Mouse (Mus musculus): ENCODE data around the gene Dffb. TPM values are rescaled to one million over a fixed set of nuclear protein-coding genes. Genes with fewer than 3 reads are reported as not detected.

Gene Dffb
- polyA plus RNA-seq (2014; fragmentation: Nextera tagmentation; extraction: Ambion mirVana), result 7.3 and 10.1 TPM in 2 replicates

- DNase-seq (ENCODE audit: low spot score), result peak; percentile 97
- peak; percentile 99 for ATAC-seq (ENCODE audit: low read depth)
These were observed at the start of gene Dffb, which contains the start of gene Cep104 for GRCm38 (mm10) chr4:153974431-153975291. Gene Dffb (minus strand): TSS chr4:153975126. Gene Cep104 (plus strand): TSS chr4:153975194.

GRCm38 (mm10) chr4:154023754-154024601, 49.1 kb upstream of the Dffb start:
- Histone ChIP-seq H3K27ac (replicated peaks; ENCODE audit: low read depth, low read length) (no peak overlapping the region), H3K9me3 (ENCODE audit: control insufficient read depth, low read length) (no peaks in the 10 kb centered on the region), H3K27me3 (replicated peaks; ENCODE audit: control insufficient read depth, insufficient read depth, low read length) (peaks cover 4% of the 10 kb centered on the region; the same call in 1 of the 2 replicates), H3K4me2 (ENCODE audit: low read depth, low read length) (0 out of 2 replicates have a peak overlapping the region, but pooled peaks have one; percentile 68), H3K4me1 (ENCODE audit: control insufficient read depth, insufficient read depth, low read length) (no peaks in the 10 kb centered on the region), H3K4me3 (ENCODE audit: low read depth, low read length) (no peak overlapping the region), H3K36me3 (ENCODE audit: control insufficient read depth, insufficient read depth, low read length) (peaks cover 33% of the 10 kb centered on the region), H3K9ac (ENCODE audit: low read depth, low read length) (0 out of 2 replicates have a peak overlapping the region, but pooled peaks have one; percentile 1)
- 28% methylated on average over 8 of the region's 8 CpGs for WGBS
- DNase-seq (ENCODE audit: low spot score) (no peak), ATAC-seq (ENCODE audit: low read depth) (no peak)

More at GRCm38 (mm10) chr4:153974431-153975291, at the start of gene Dffb, which contains the start of gene Cep104:
- Histone ChIP-seq H3K4me3 (ENCODE audit: low read depth, low read length) (peak within 1 kb of the TSS; percentile 98), H3K4me2 (ENCODE audit: low read depth, low read length) (peak within 1 kb of the TSS; percentile 90), H3K27me3 (replicated peaks; ENCODE audit: control insufficient read depth, insufficient read depth, low read length) (no peaks in the 10 kb centered on the region), H3K36me3 (ENCODE audit: control insufficient read depth, insufficient read depth, low read length) (peaks cover 32% of the 10 kb centered on the region), H3K9ac (ENCODE audit: low read depth, low read length) (peak within 1 kb of the TSS; percentile 91), H3K27ac (replicated peaks; ENCODE audit: low read depth, low read length) (peak within 1 kb of the TSS; percentile 63), H3K9me3 (ENCODE audit: control insufficient read depth, low read length) (no peaks in the 10 kb centered on the region), H3K4me1 (ENCODE audit: control insufficient read depth, insufficient read depth, low read length) (peaks cover 9% of the 10 kb centered on the region)
- whole genome bisulfite sequencing, result 2% methylated on average over 39 of the region's 68 CpGs

GRCm38 (mm10) chr4:154022844-154023243, 47.9 kb upstream of the Dffb start:
- Histone ChIP-seq H3K9ac (ENCODE audit: low read depth, low read length) (no peak overlapping the region), H3K27ac (replicated peaks; ENCODE audit: low read depth, low read length) (no peak overlapping the region), H3K4me1 (ENCODE audit: control insufficient read depth, insufficient read depth, low read length) (no peaks in the 10 kb centered on the region), H3K4me3 (ENCODE audit: low read depth, low read length) (no peak overlapping the region), H3K4me2 (ENCODE audit: low read depth, low read length) (no peak overlapping the region), H3K36me3 (ENCODE audit: control insufficient read depth, insufficient read depth, low read length) (peaks cover 44% of the 10 kb centered on the region), H3K9me3 (ENCODE audit: control insufficient read depth, low read length) (no peaks in the 10 kb centered on the region), H3K27me3 (replicated peaks; ENCODE audit: control insufficient read depth, insufficient read depth, low read length) (peaks cover 4% of the 10 kb centered on the region; the same call in 1 of the 2 replicates)
- ATAC-seq (ENCODE audit: low read depth), result 0 out of 2 replicates have a peak, but pooled peaks have one; percentile 5
- DNase-seq (ENCODE audit: low spot score), result no peak
- 28% methylated on average over 4 of the region's 4 CpGs for WGBS

GRCm38 (mm10) chr4:154022407-154022806, 47.5 kb upstream of the Dffb start:
- Histone ChIP-seq H3K27me3 (replicated peaks; ENCODE audit: control insufficient read depth, insufficient read depth, low read length) (peaks cover 4% of the 10 kb centered on the region; the same call in 1 of the 2 replicates), H3K4me1 (ENCODE audit: control insufficient read depth, insufficient read depth, low read length) (no peaks in the 10 kb centered on the region), H3K36me3 (ENCODE audit: control insufficient read depth, insufficient read depth, low read length) (peaks cover 47% of the 10 kb centered on the region), H3K4me2 (ENCODE audit: low read depth, low read length) (no peak overlapping the region), H3K9me3 (ENCODE audit: control insufficient read depth, low read length) (no peaks in the 10 kb centered on the region), H3K9ac (ENCODE audit: low read depth, low read length) (no peak overlapping the region), H3K27ac (replicated peaks; ENCODE audit: low read depth, low read length) (no peak overlapping the region), H3K4me3 (ENCODE audit: low read depth, low read length) (no peak overlapping the region)
- ATAC-seq (ENCODE audit: low read depth) (no peak), DNase-seq (ENCODE audit: low spot score) (no peak)
- WGBS, result 82% methylated on average over 4 of the region's 4 CpGs

- Histone ChIP-seq H3K9me3 (ENCODE audit: control insufficient read depth, low read length) (no peaks in the 10 kb centered on the region), H3K27me3 (replicated peaks; ENCODE audit: control insufficient read depth, insufficient read depth, low read length) (peaks cover under 1% of the 10 kb centered on the region; the same call in 1 of the 2 replicates), H3K4me2 (ENCODE audit: low read depth, low read length) (no peak overlapping the region), H3K27ac (replicated peaks; ENCODE audit: low read depth, low read length) (no peak overlapping the region), H3K4me3 (ENCODE audit: low read depth, low read length) (no peak overlapping the region), H3K4me1 (ENCODE audit: control insufficient read depth, insufficient read depth, low read length) (no peaks in the 10 kb centered on the region), H3K9ac (ENCODE audit: low read depth, low read length) (no peak overlapping the region), H3K36me3 (ENCODE audit: control insufficient read depth, insufficient read depth, low read length) (peaks cover 57% of the 10 kb centered on the region)
- no peak for DNase-seq (ENCODE audit: low spot score)
- WGBS, result 87% methylated on average over 9 of the region's 9 CpGs
- ATAC-seq (ENCODE audit: low read depth), result no peak
These were observed 46.5 kb upstream of the Dffb start for GRCm38 (mm10) chr4:154021432-154021831.

- Histone ChIP-seq H3K4me2 (ENCODE audit: low read depth, low read length) (no peak overlapping the region), H3K36me3 (ENCODE audit: control insufficient read depth, insufficient read depth, low read length) (peaks cover 67% of the 10 kb centered on the region), H3K27me3 (replicated peaks; ENCODE audit: control insufficient read depth, insufficient read depth, low read length) (no peaks in the 10 kb centered on the region), H3K4me1 (ENCODE audit: control insufficient read depth, insufficient read depth, low read length) (no peaks in the 10 kb centered on the region), H3K9ac (ENCODE audit: low read depth, low read length) (no peak overlapping the region), H3K27ac (replicated peaks; ENCODE audit: low read depth, low read length) (no peak overlapping the region), H3K9me3 (ENCODE audit: control insufficient read depth, low read length) (no peaks in the 10 kb centered on the region), H3K4me3 (ENCODE audit: low read depth, low read length) (no peak overlapping the region)
- WGBS, result 69% methylated on average over 7 of the region's 7 CpGs
- no peak for ATAC-seq (ENCODE audit: low read depth)
- no peak for DNase-seq (ENCODE audit: low spot score)
These were observed 44.6 kb upstream of the Dffb start for GRCm38 (mm10) chr4:154019571-154019970.

GRCm38 (mm10) chr4:154015476-154015875, 40.5 kb upstream of the Dffb start:
- no peak for ATAC-seq (ENCODE audit: low read depth)
- H3K4me2 ChIP-seq (ENCODE audit: low read depth, low read length), result no peak overlapping the region
- H3K4me3 ChIP-seq (ENCODE audit: low read depth, low read length), result no peak overlapping the region
- H3K4me1 ChIP-seq (ENCODE audit: control insufficient read depth, insufficient read depth, low read length), result peaks cover 12% of the 10 kb centered on the region
- peaks cover 56% of the 10 kb centered on the region for H3K36me3 ChIP-seq (ENCODE audit: control insufficient read depth, insufficient read depth, low read length)
- DNase-seq (ENCODE audit: low spot score), result no peak
- H3K9me3 ChIP-seq (ENCODE audit: control insufficient read depth, low read length), result no peaks in the 10 kb centered on the region
- no peak overlapping the region for H3K9ac ChIP-seq (ENCODE audit: low read depth, low read length)
- no peak overlapping the region for H3K27ac ChIP-seq (replicated peaks; ENCODE audit: low read depth, low read length)
- WGBS, result 88% methylated on average over 11 of the region's 11 CpGs
- H3K27me3 ChIP-seq (replicated peaks; ENCODE audit: control insufficient read depth, insufficient read depth, low read length), result no peaks in the 10 kb centered on the region

All from embryonic facial prominence, embryonic 14.5 days (tissue).